Mouse (Mus musculus) erythroblast, embryonic 14.5 days (primary cell): ENCODE data around the gene Parp9.

Experiments used
- GATA1 ChIP-seq: IDR thresholded peaks from 2 replicates; pipeline ENCODE4 v1.6.1; 2012; ENCODE audit warnings: low read length, inconsistent platforms, mixed read lengths
- TAL1 ChIP-seq: IDR thresholded peaks from 3 replicates; pipeline ENCODE4 v1.6.1; 2012; ENCODE audit warnings: low read length, inconsistent platforms, mixed read lengths

- TF ChIP-seq TAL1 (no peak), GATA1 (no peak)
Measured at GRCm38 (mm10) chr16:35987930-35988329, 49.7 kb downstream of the Parp9 start.
